Mouse (Mus musculus): Measurements from ENCODE around the gene Slc22a5. TPM values are rescaled to one million over a fixed set of nuclear protein-coding genes. Genes with fewer than 3 reads are reported as not detected.
"Not testable (repeated sequence)": the region's sequence is repeated elsewhere in the genome, so short reads cannot be mapped to it uniquely, and the experiment has no call there.

Gene Slc22a5
- total RNA-seq (2014; rRNA removed): 16.0 and 16.2 TPM in 2 replicates
- polyA plus RNA-seq (2015; fragmentation: Nextera tagmentation; extraction: Ambion mirVana): 12.9 and 13.4 TPM in 2 replicates

DNA sequence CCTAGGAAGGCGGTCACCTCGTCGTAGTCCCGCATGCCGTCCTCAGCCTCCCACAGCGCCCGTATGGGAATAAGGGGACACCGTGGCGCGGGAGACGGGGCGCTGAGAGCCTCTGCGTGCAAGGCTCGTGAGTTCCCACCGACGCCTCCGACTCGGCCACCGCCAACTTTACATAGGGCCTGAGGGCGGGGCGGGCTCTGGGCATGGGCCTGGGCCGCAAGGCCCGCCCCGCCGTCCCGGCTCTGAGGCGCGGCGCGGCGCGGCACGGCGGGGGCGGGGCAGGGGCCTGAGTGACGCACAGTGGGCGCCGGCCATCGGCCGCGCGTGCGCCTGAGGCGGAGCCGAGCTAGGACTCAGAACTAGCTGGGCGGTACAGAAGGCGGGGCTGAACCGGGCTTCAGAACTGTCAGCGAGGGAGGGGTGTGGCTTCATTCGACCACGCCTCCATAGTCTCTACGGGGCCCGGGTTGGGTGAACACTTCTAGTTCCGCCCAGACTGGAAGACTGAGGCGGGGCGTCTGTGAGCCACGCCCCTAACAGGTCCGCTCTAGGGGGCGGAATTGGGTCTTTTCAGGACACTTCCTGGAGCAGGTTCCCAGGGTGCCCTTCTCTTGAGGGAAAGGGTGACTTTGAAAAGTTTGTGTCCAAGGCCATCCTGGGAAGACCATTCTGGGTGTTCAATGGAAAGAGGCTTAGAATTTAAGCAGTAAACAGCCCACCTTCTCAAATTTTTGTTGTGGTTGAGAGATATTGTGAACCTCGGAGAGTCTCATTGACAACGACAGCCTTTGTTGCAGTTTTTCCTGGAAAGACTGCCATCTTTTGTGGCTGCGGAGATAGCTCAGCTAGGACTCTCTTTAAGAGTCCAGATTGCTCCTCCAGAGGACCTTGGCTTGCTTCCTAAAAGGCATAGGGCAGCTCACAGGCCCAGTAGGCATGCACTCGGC, at the start of gene Slc22a5:
TSS of gene Slc22a5 (minus strand) at position 156 of the 947 bp plus-strand sequence.
- H3K9me3 ChIP-seq (ENCODE audit: low read length): no peaks in the 10 kb centered on the region
- no peaks in the 10 kb centered on the region for H3K27me3 ChIP-seq (ENCODE audit: insufficient read depth, low read length)
- H3K4me2 ChIP-seq (ENCODE audit: low read depth): peak within 1 kb of the TSS; percentile 90
- WGBS: 3% methylated on average over 62 of the region's 63 CpGs
- TF ChIP-seq CTCF (IDR thresholded peaks at IDR 0.05; ENCODE audit: low read depth): peak; percentile 30; the same call in 1 of the 2 replicates
- DNase-seq (peak; percentile 97), ATAC-seq (peak; percentile 98)
- peaks cover 21% of the 10 kb centered on the region for H3K4me1 ChIP-seq (ENCODE audit: insufficient read depth)
- no peaks in the 10 kb centered on the region for H3K36me3 ChIP-seq (ENCODE audit: insufficient read depth)
- peak within 1 kb of the TSS; percentile 45 for H3K4me3 ChIP-seq (ENCODE audit: low read depth, low read length)
- peak within 1 kb of the TSS; percentile 69 for H3K9ac ChIP-seq
- H3K27ac ChIP-seq (ENCODE audit: low read depth, low read length): no peak within 1 kb of the TSS

DNA sequence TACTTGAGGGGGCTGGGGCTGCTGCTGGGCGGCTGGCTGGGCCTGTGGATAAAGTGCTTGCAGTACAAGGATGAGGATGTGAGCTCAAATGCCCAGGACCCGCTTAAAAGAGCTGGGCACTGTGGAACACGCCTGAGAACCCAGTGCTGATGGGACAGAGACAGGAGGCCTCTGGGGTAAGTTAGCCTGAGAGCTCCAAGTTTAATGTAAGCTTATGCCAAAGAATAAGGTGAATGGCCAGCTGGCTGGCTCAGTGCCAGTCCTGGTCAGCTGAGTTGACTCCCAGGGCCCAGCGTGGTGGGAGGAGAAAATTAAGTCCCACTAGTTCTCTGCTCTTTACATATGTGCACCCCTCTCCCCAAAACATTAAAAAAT, 40.5 kb upstream of the Slc22a5 start:
- not testable (repeated sequence) for H3K4me3 ChIP-seq (ENCODE audit: low read depth, low read length); H3K9ac ChIP-seq; H3K4me2 ChIP-seq (ENCODE audit: low read depth); H3K27me3 ChIP-seq (ENCODE audit: insufficient read depth, low read length); H3K36me3 ChIP-seq (ENCODE audit: insufficient read depth); H3K9me3 ChIP-seq (ENCODE audit: low read length); ATAC-seq; DNase-seq; H3K27ac ChIP-seq (ENCODE audit: low read depth, low read length); H3K4me1 ChIP-seq (ENCODE audit: insufficient read depth)
- WGBS: 62% methylated on average over 4 of the region's 4 CpGs

DNA sequence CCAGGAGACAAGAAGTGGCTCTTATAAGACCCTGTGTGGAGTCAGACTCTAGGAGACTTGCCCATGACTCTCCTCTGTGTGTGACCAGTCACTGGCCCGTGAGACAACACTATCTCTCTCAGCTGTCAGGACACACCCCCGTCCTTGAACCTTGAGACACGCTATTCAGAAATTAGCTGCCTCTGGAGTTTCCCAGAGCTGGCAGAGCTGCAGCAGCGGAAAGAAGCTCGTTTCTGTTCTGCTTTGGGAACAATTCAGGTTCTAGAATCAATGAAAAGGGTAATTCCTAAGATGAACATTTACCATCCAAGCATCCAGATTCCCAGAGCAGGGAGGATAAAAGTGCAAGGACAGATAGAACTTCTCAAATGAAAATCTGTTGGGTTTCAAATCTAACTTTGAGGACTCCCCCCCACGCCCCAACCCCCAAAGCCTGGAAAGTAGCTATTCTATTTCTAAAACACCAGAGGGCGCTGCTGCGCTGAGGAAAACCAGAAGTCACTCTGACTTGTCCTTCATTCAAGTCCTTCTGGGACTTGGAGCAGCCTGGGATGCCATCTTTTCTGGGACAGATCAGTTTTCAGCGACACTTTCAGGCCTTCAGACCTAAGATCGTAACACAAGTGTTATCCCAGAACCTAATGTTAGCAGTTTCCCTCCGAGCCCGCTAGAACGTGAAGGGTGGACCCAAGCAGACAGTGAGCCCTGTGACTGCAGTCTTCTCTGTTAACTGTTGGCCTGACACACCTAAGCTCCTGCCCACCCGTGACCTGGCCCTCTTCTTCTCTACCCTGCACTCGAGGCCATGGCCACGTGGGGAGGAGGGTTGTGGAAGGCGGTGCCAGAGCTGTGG, 39.9 kb upstream of the Slc22a5 start:
- DNase-seq: peak; percentile 80
- TF ChIP-seq CTCF (IDR thresholded peaks at IDR 0.05; ENCODE audit: low read depth): peak; percentile 80
- WGBS: 37% methylated on average over 17 of the region's 17 CpGs
- Histone ChIP-seq H3K36me3 (ENCODE audit: insufficient read depth) (no peaks in the 10 kb centered on the region), H3K27me3 (ENCODE audit: insufficient read depth, low read length) (no peaks in the 10 kb centered on the region), H3K4me2 (ENCODE audit: low read depth) (no peak overlapping the region), H3K4me3 (ENCODE audit: low read depth, low read length) (no peak overlapping the region), H3K27ac (ENCODE audit: low read depth, low read length) (no peak overlapping the region), H3K9me3 (ENCODE audit: low read length) (no peaks in the 10 kb centered on the region), H3K9ac (no peak overlapping the region), H3K4me1 (ENCODE audit: insufficient read depth) (no peaks in the 10 kb centered on the region)
- peak; percentile 50 for ATAC-seq

DNA sequence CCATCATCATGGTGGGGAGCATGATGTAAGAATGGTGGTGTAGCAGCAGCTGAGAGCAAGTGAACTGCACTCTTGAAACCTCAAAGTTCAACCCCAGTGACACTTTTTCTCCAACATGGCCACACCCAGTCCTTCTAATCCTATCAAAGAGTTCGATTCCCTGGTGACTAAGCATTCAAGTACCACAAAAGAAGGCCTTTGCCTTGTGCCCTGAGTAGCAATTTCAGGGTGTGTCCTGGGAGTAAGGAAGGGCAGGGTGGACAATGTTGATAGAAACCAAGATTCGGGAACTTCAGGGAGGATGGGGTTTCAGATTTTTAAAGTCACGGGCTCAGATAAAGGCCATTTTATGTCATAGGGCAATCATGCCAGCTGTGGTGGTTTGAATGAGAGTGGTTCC, 38.3 kb upstream of the Slc22a5 start:
- no peak overlapping the region for H3K9ac ChIP-seq
- ATAC-seq: no peak
- H3K4me3 ChIP-seq (ENCODE audit: low read depth, low read length): no peak overlapping the region
- DNase-seq: no peak
- no peak overlapping the region for H3K4me2 ChIP-seq (ENCODE audit: low read depth)
- 69% methylated on average over 3 of the region's 3 CpGs for WGBS
- TF ChIP-seq CTCF (IDR thresholded peaks at IDR 0.05; ENCODE audit: low read depth): no peak
- no peaks in the 10 kb centered on the region for H3K27me3 ChIP-seq (ENCODE audit: insufficient read depth, low read length)
- no peaks in the 10 kb centered on the region for H3K36me3 ChIP-seq (ENCODE audit: insufficient read depth)
- no peaks in the 10 kb centered on the region for H3K4me1 ChIP-seq (ENCODE audit: insufficient read depth)
- no peak overlapping the region for H3K27ac ChIP-seq (ENCODE audit: low read depth, low read length)
- no peaks in the 10 kb centered on the region for H3K9me3 ChIP-seq (ENCODE audit: low read length)

DNA sequence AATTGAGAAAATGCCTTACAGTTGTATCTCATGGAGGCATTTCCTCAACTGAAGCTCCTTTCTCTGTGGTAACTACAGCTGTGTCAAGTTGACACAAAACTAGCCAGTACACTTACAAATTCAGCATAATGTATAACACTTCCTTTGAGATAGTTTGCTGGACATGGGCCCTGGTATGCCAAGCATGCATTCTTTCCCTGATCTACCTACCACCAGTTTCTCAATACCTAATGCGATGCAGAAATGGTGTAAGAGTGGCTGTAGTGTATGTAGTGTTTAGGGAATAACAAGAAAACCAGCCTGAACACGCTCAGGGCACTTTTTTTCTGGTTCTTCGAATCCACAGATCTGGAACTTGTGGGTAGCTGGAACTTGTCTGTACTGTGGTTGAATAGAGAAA, 37.1 kb upstream of the Slc22a5 start:
- no peak overlapping the region for H3K4me3 ChIP-seq (ENCODE audit: low read depth, low read length)
- H3K4me1 ChIP-seq (ENCODE audit: insufficient read depth): no peaks in the 10 kb centered on the region
- DNase-seq: no peak
- H3K36me3 ChIP-seq (ENCODE audit: insufficient read depth): no peaks in the 10 kb centered on the region
- no peak overlapping the region for H3K9ac ChIP-seq
- ATAC-seq: no peak
- H3K9me3 ChIP-seq (ENCODE audit: low read length): no peaks in the 10 kb centered on the region
- no peak for TF ChIP-seq CTCF (IDR thresholded peaks at IDR 0.05; ENCODE audit: low read depth)
- 74% methylated on average over 3 of the region's 3 CpGs for WGBS
- H3K27ac ChIP-seq (ENCODE audit: low read depth, low read length): no peak overlapping the region
- H3K27me3 ChIP-seq (ENCODE audit: insufficient read depth, low read length): no peaks in the 10 kb centered on the region
- H3K4me2 ChIP-seq (ENCODE audit: low read depth): no peak overlapping the region

DNA sequence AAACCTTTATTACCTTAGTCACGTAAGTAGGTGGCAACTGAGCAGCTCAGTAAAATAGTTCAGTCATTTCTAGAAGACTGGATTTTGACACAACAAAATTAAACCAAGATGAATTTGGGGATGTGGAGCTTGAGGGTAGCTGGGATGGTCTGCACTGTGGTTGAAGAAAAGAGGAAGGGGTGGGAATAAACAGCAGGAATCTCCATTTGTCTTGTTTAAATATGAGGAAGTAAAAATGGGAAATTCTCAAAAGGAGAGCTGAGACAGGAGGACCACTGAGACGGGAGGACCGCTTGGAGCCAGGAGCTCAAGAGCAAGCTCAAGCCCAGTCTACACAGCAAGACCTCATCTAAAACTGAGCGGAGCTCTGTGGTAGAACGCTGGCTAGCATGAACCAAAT, 34.8 kb upstream of the Slc22a5 start:
- Histone ChIP-seq H3K27me3 (ENCODE audit: insufficient read depth, low read length) (no peaks in the 10 kb centered on the region), H3K4me2 (ENCODE audit: low read depth) (no peak overlapping the region), H3K36me3 (ENCODE audit: insufficient read depth) (no peaks in the 10 kb centered on the region), H3K9me3 (ENCODE audit: low read length) (no peaks in the 10 kb centered on the region), H3K4me1 (ENCODE audit: insufficient read depth) (no peaks in the 10 kb centered on the region), H3K27ac (ENCODE audit: low read depth, low read length) (no peak overlapping the region), H3K4me3 (ENCODE audit: low read depth, low read length) (no peak overlapping the region), H3K9ac (no peak overlapping the region)
- 97% methylated on average over 5 of the region's 5 CpGs for WGBS
- DNase-seq (no peak), ATAC-seq (no peak)
- TF ChIP-seq CTCF (IDR thresholded peaks at IDR 0.05; ENCODE audit: low read depth): no peak

DNA sequence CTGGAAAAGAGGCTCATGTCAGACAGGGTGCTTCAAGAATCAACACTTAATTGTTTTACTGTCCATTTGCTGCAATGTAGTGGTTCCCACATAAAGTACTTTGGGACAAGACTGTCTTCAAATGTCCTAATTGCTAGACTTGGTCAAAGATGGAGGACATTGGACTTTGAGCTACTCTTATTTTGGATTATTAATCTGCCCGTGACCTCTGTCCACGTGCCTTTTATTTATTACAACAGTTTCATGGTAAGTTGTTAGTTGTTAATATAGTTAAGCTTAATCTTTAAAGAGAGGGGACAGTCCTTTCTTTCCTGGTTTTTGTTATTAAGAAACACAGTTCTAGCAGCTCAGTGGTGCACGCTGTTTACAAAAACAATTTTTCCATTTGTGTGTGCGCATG, 27.4 kb upstream of the Slc22a5 start:
- Histone ChIP-seq H3K9ac (no peak overlapping the region), H3K4me2 (ENCODE audit: low read depth) (no peak overlapping the region), H3K27me3 (ENCODE audit: insufficient read depth, low read length) (no peaks in the 10 kb centered on the region), H3K27ac (ENCODE audit: low read depth, low read length) (no peak overlapping the region), H3K9me3 (ENCODE audit: low read length) (no peaks in the 10 kb centered on the region), H3K4me3 (ENCODE audit: low read depth, low read length) (no peak overlapping the region), H3K36me3 (ENCODE audit: insufficient read depth) (no peaks in the 10 kb centered on the region), H3K4me1 (ENCODE audit: insufficient read depth) (no peaks in the 10 kb centered on the region)
- no peak for DNase-seq
- no peak for TF ChIP-seq CTCF (IDR thresholded peaks at IDR 0.05; ENCODE audit: low read depth)
- no peak for ATAC-seq
- 94% methylated on average over 4 of the region's 4 CpGs for WGBS

All from forebrain, postnatal 0 days (tissue).